Mouse (Mus musculus) embryonic stem cell, embryonic (primary cell): Measurements from ENCODE around the gene Wwp2.

Source experiments
- CTCF ChIA-PET, 4 experiments: fragments of 300-600 bp in 2 of 4; fragments of 350-600 bp in 2 of 4; sonication (Branson Sonifier 250); formaldehyde crosslinking; loops; one replicate each; lab custom pipeline; 2022; ENCODE audit warnings: inconsistent platforms in 2 of 4; lab: Charles Lee
- POLR2A ChIA-PET, 4 experiments: fragments of 300-600 bp in 2 of 4; fragments of 350-600 bp in 2 of 4; sonication (Branson Sonifier 250); formaldehyde crosslinking; loops; one replicate each; lab custom pipeline; 2022; ENCODE audit warnings: antibody characterized with exemption in 4 of 4, inconsistent platforms in 1 of 4; lab: Charles Lee

The Wwp2 gene

DNA sequence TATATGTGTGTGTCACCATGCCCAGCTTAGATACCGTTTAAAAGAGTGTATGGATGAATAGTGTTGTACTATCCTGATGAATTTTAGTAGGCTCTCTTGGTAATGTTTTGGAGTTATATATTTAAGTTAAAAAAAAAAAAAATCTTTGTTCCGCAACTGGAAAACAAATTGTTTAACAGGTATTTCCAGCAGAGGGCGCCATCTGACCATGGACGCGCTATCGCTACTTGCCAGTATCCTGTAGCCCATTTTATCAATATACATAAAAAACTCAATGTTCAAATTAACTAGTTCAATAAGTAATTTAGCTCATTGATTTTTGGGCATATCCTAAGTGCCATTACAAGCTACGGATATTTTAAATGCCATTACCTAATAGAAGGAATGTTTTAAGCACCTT, 166.9 kb downstream of the Wwp2 start:
- CTCF ChIA-PET, result interaction anchor here in 2 of 4 experiments (0.6 to 1.1 kb wide), 3 partner anchors 26 to 1692 kb away, joined by 3 to 6 read pairs (median 3); no protein-coding TSS in a partner anchor
- POLR2A ChIA-PET, result interaction anchor here in 1 of 4 experiments (1.0 to 1.3 kb wide), 3 partner anchors 15 to 93 kb away, joined by 3 to 5 read pairs (median 3); partner anchors contain the start of gene Psmd7
